ENCODE assay signal across 10 mouse cellular contexts in the genomic region with DNA sequence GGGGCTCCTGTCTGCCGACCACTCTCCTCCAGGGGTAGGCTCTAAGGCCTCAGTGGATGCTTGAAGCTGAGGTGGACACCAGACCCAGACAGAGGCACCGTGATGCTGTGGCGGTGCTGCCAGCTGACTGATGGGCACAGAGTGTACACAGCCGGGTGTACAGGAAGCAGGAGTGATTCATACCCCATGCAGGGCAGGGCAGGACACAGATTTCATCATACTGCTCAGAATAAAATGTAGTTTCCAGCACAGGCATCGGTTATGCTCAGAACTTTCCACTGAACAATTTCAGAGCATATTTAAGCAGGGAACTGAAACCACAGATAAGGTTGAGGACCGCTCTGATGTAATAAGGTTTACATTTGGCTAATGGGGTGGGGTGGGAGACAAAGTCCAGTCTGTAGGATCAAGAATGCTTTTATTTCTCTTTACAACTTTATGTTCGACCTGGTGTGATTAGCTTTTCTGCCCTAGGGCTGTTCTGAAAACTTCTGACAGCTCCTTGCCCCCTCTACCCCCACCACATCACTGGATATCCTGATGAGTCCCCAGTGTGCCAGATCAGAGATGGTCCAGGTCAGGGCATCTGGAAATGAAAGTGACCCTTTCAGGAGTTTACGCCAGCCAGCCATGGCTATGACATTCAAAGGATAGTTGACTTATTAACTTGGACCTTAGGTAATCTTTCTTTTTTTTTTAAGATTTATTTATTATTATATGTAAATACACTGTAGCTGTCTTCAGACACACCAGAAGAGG. TPM values are rescaled to one million over a fixed set of nuclear protein-coding genes. Genes with fewer than 3 reads are reported as not detected.
A peak's percentile ranks its signal among the peaks of the same experiment; 100 is the strongest.
DNase-seq lines count a peak whose midpoint lies in the region; ATAC-seq and TF ChIP-seq lines count a peak whose summit lies in the region.
"Had no signal": no experiment of that assay in that cellular context is flagged by ENCODE, and none has a peak within 500 bp of the region (broad histone marks: within the 10 kb centered on the region; RNA-seq: fewer than 3 reads in every experiment).

No protein-coding gene starts in this region.

- ATAC-seq in forebrain, embryonic 12.5 days (ENCODE audit: low FRiP score): no peak
- ATAC-seq in stomach, embryonic 15.5 days (ENCODE audit: insufficient read depth, low FRiP score, low read depth): peak; percentile 84

- H3K9ac ChIP-seq in forebrain, embryonic 12.5 days: no peak overlapping the region
- H3K9ac ChIP-seq in stomach, embryonic 15.5 days: no peak overlapping the region

- no peaks in the 10 kb centered on the region for H3K79me3 ChIP-seq in C2C12 (ENCODE audit: low read depth)

- H3K27me3 ChIP-seq in forebrain, embryonic 10.5 days (ENCODE audit: poor library complexity, severe bottlenecking): no peaks in the 10 kb centered on the region
- 0 out of 2 replicates have a peak, but pooled peaks cover 3% of the 10 kb centered on the region for H3K27me3 ChIP-seq in forebrain, embryonic 12.5 days
- no peaks in the 10 kb centered on the region for H3K27me3 ChIP-seq in C2C12 (ENCODE audit: control insufficient read depth, insufficient read depth, insufficient read length)
- H3K27me3 ChIP-seq in heart, embryonic 10.5 days (ENCODE audit: insufficient read depth, poor library complexity, severe bottlenecking): no peaks in the 10 kb centered on the region
- no peaks in the 10 kb centered on the region for H3K27me3 ChIP-seq in stomach, embryonic 15.5 days (replicated peaks)

- H3K79me2 ChIP-seq in C2C12 (ENCODE audit: control insufficient read depth, insufficient read depth): no peaks in the 10 kb centered on the region

- WGBS in forebrain, embryonic 10.5 days: 87% methylated on average over 8 of the region's 8 CpGs
- WGBS in forebrain, embryonic 12.5 days: 86% methylated on average over 8 of the region's 8 CpGs
- WGBS in heart, embryonic 10.5 days: 68% methylated on average over 8 of the region's 8 CpGs
- 20% methylated on average over 8 of the region's 8 CpGs for WGBS in large intestine, adult 2 months
- 48% methylated on average over 8 of the region's 8 CpGs for WGBS in stomach, embryonic 15.5 days

- TF ChIP-seq CTCF in C2C12 (IDR thresholded peaks at IDR 0.05; ENCODE audit: control insufficient read depth, insufficient read depth, insufficient read length): no peak

- intact Hi-C loops in left cerebral cortex, postnatal 10 days (cut with DNase I): no loop called here

- no peak overlapping the region for H3K4me2 ChIP-seq in forebrain, embryonic 12.5 days
- H3K4me2 ChIP-seq in stomach, embryonic 15.5 days: peak overlapping the region; percentile 23; the same call in 1 of the 2 replicates

- H3K4me1 ChIP-seq in forebrain, embryonic 10.5 days: peaks cover 30% of the 10 kb centered on the region
- H3K4me1 ChIP-seq in forebrain, embryonic 12.5 days: peaks cover 16% of the 10 kb centered on the region
- H3K4me1 ChIP-seq in heart, embryonic 10.5 days: peaks cover 26% of the 10 kb centered on the region
- peaks cover 13% of the 10 kb centered on the region for H3K4me1 ChIP-seq in stomach, embryonic 15.5 days

- peak overlapping the region; percentile 76 for H3K27ac ChIP-seq in forebrain, embryonic 10.5 days
- no peak overlapping the region for H3K27ac ChIP-seq in forebrain, embryonic 12.5 days
- H3K27ac ChIP-seq in heart, embryonic 10.5 days: peak overlapping the region; percentile 75; the same call in 1 of the 2 replicates
- peak overlapping the region; percentile 75 for H3K27ac ChIP-seq in stomach, embryonic 15.5 days

- DNase-seq in forebrain, embryonic 10.5 days (ENCODE audit: extremely low spot score, low spot score): no peak
- DNase-seq in heart, embryonic 10.5 days (ENCODE audit: low spot score): no peak
- peak; percentile 35 for DNase-seq in large intestine, adult 2 months (ENCODE audit: low read depth, low spot score)
- no peak for DNase-seq in left cerebral cortex, adult 9 months (ENCODE audit: low spot score in 2 of 2)
- no peak for DNase-seq in left cerebral cortex, postnatal 10 days (ENCODE audit: extremely low spot score in 1 of 2, low spot score in 2 of 2)

- H3K4me3 ChIP-seq in forebrain, embryonic 10.5 days: no peak overlapping the region
- H3K4me3 ChIP-seq in forebrain, embryonic 12.5 days (replicated peaks): no peak overlapping the region
- no peak overlapping the region for H3K4me3 ChIP-seq in C2C12 (ENCODE audit: insufficient read depth, poor library complexity, severe bottlenecking)
- H3K4me3 ChIP-seq in heart, embryonic 10.5 days: no peak overlapping the region
- H3K4me3 ChIP-seq in stomach, embryonic 15.5 days (replicated peaks): no peak overlapping the region

- no peaks in the 10 kb centered on the region for H3K36me3 ChIP-seq in forebrain, embryonic 10.5 days (replicated peaks)
- no peaks in the 10 kb centered on the region for H3K36me3 ChIP-seq in forebrain, embryonic 12.5 days (replicated peaks)
- no peaks in the 10 kb centered on the region for H3K36me3 ChIP-seq in C2C12 (ENCODE audit: control insufficient read depth, insufficient read depth)
- H3K36me3 ChIP-seq in heart, embryonic 10.5 days: no peaks in the 10 kb centered on the region
- no peaks in the 10 kb centered on the region for H3K36me3 ChIP-seq in stomach, embryonic 15.5 days
- H3K36me3 ChIP-seq: G1E had no signal

- no peak overlapping the region for H3ac ChIP-seq in C2C12 (ENCODE audit: control insufficient read depth, insufficient read length, low read depth)

- H3K9me3 ChIP-seq in forebrain, embryonic 10.5 days: no peaks in the 10 kb centered on the region
- no peaks in the 10 kb centered on the region for H3K9me3 ChIP-seq in forebrain, embryonic 12.5 days
- H3K9me3 ChIP-seq in heart, embryonic 10.5 days: no peaks in the 10 kb centered on the region
- H3K9me3 ChIP-seq in stomach, embryonic 15.5 days: no peaks in the 10 kb centered on the region
- H3K9me3 ChIP-seq: G1E had no signal

TF ChIP-seq in C2C12, 6 proteins besides CTCF, POLR2A, EP300 and RAD21:
- TF ChIP-seq MYOG (IDR thresholded peaks at IDR 0.05; ENCODE audit: control insufficient read depth, extremely low read depth, insufficient read length): no peak
- peak; percentile 64 for TF ChIP-seq MAX (IDR thresholded peaks at IDR 0.05)
- TF ChIP-seq FOSL1 (IDR thresholded peaks at IDR 0.05; ENCODE audit: insufficient read depth, low read length, poor library complexity, severe bottlenecking): peak; percentile 37
- TF ChIP-seq USF1 (IDR thresholded peaks at IDR 0.05; ENCODE audit: low read depth): peak; percentile 10
- TF ChIP-seq CEBPB (IDR thresholded peaks at IDR 0.05; ENCODE audit: low read depth): peak; percentile 91
- TF ChIP-seq MYOD1 (IDR thresholded peaks at IDR 0.05; ENCODE audit: control insufficient read depth, insufficient read length, low read depth): peak; percentile 76

RNA-seq across cellular contexts. Expression of a gene that starts 29.4 kb away (rescaled TPM):
- 0.10 TPM in 1 of 2 replicates, not detected in the other for polyA plus RNA-seq in forebrain, embryonic 10.5 days (2016; fragmentation: Nextera tagmentation; extraction: Ambion mirVana)
- not detected in 2 replicates for polyA plus RNA-seq in forebrain, embryonic 12.5 days (2016; fragmentation: Nextera tagmentation; extraction: Ambion mirVana)
- polyA plus RNA-seq in C2C12 (2012; fragmentation: generic; extraction: Trizol): not detected
- polyA plus RNA-seq in heart, embryonic 10.5 days (2016; fragmentation: Nextera tagmentation; extraction: Ambion mirVana): 0.09 TPM in 1 of 2 replicates, not detected in the other
- not detected in 2 replicates for polyA plus RNA-seq in large intestine, adult 2 months (2012; rRNA removed)
- polyA plus RNA-seq in stomach, embryonic 15.5 days (2015; fragmentation: Nextera tagmentation; extraction: Ambion mirVana): not detected in 2 replicates
- total RNA-seq in left cerebral cortex, postnatal 10 days (2021): not detected
- total RNA-seq: heart, postnatal 36 days had no signal
- polyA plus RNA-seq: G1E had no signal
